Mouse (Mus musculus): ENCODE measurements around the gene Snrnp70. TPM values are rescaled to one million over a fixed set of nuclear protein-coding genes. Genes with fewer than 3 reads are reported as not detected.
"Not testable (repeated sequence)": the region's sequence is repeated elsewhere in the genome, so short reads cannot be mapped to it uniquely, and the experiment has no call there.

Gene Snrnp70
- total RNA-seq, 2 experiments from 2014 or later = 262 to 325 TPM

DNA sequence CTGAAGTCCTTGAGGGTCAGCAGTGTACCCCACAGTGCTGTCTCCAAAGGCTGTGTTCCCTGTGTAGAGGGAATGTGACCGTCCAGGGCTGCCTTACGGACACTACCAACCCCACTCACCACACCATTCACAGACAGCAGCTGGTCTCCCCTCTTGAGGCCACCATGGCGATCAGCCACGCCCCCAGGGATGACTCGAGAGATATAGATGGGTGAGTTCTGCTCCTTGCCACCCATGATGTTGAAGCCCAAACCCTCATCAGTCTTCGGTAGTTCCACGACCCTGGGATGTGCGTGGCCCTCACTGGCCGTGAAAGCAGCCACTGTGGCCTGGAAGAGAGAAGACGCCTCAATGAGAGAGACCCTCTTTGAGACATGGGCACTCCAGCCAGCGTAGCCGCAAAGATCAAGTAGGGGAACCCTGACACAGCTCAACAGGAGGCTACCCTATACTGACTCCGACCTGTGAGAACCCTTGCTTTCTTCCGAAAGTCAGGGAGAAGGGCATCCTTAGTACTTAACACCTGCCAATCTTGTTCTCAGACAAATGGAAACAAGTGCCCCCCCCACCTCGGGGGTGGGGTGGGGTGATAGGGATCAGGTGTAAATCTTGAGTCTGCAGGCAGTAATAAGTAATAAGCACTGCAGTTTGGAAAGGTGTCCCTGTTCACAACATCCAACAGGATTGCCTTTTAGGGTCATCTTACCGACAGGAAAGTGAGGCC lies 26.4 kb downstream of the Snrnp70 start:
- DNase-seq (ENCODE audit: low spot score in 2 of 2) = no peak

DNA sequence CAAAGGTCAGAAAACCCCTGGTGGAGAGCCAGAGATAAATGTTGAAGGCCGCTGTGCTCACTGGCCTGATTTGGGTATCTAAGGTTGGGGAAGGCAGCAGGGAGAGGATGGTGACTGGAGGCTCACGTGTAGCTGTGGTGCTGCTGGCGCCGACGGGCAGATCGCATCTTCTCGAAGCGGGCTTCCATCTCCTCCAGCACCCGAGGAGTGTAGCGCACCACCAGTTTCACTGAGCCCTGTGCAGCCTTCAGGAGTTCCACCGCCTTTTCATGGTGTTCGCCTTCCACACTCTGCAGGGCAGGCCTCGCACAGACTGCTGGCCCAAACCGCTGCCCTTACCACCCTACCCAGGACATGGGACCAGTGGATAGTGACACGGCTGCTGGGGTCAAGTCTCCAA lies 27.4 kb downstream of the Snrnp70 start:
- no peak for DNase-seq (ENCODE audit: low spot score in 2 of 2)

DNA sequence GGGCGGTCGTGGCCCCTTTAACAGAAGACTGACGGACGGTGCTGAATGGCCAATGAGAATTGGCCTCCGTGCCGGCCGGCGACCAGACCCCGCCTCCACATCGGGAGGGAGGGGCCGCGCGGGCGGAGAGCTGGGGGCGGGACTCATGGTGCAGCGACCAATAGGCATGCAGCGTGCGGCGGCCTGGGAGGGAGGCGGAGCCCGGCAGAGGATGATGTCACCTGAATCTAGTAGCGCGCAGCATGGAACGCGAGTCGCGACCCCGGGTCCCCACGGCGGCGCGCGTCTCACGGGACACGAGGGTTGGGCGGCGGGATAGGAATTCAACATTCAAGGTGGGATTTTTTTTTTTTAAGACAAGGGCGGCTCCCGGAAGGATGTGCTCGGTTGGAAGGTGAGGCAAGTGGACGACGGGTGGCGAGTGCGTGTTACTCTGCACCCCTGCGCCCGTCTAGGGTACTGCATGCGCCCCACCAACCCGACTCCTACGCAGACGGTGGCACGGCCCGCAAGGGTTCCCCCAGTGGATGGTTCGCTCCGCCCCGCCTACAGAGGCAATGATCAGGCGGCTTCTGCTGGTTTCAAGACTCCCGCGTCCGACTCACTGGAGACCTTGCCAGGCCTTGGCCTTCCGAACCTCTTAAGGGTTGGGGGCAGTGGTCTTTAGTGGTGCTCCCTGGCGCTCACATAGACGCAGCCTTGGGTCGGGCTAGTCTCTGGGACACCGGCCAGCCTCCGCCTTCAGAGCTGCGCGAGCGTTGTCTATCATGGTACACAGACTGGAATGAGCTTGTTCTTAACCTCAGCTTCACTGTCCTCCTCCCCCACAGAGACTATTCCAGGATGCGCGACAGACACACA lies 28.3 kb downstream of the Snrnp70 start:
- DNase-seq (ENCODE audit: low spot score in 2 of 2) = peak; percentile 97 to 98

DNA sequence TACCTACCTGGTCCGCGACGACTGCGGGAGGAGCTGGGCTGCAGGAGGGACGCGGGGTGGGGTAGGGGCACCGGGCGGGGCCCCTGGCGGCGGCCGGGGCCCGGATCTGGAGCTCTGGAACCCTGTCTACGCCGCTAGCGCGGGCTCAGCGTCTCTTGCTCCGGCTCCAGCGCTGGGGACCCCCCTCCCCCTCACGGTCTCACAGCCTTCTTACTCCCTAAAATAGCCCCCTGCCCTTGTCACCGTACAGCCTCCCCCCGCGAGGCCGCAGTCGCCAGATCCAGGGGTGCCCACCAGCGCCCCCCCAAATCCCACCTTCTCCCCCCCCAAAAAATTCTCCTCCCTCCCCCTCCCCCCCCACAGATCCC lies 28.9 kb downstream of the Snrnp70 start, which contains the start of gene Ppfia3:
Ppfia3 (minus strand) TSS at position 368 of the 368 bp plus-strand sequence.
- DNase-seq (ENCODE audit: low spot score in 2 of 2) = no peak

DNA sequence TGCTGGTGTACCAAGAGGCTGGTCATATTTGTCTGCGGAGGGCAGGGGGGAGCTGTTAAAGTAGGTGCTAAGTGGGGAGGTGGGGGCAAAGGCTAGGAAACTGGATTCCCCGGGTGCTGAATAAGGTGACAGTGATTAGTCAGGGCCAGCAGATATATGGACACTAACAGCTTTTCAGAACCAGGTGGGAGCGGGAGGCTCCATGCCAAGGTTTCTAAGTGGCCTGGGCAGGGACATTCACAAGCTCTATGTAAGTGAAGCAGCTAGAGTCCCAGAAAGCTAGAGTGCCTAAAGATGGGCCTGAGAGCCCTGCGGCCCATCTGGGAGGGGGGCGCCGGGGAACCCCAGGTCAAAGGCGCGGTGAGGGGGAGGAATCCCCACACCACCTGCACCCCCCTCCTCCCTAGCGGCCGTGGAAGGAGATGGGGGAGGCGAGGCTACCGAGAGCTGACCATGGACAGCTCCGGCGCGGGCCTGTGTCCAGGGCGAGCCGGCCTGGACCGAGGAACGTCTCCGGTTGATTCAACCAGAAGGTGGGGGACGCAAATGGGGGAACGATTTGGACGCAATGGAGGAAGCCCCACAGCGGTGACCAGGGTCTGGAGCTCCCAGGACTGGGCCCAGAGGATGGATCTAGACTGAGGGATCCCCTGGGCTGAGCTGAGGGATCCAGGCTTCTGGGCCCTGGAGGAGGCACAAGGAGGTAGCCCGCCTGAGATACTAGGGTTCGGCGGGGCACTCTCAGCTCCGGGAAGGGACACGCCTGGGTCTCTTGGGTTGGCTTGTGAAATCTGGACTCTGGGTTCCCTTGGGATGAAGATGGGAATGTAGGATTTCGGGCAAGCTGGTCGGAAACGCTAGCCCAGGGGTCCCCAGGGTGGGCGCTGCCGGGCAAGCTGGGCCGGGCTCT lies 29.5 kb downstream of the Snrnp70 start:
- DNase-seq (ENCODE audit: low spot score in 2 of 2) = peak; percentile 46 to 58

DNA sequence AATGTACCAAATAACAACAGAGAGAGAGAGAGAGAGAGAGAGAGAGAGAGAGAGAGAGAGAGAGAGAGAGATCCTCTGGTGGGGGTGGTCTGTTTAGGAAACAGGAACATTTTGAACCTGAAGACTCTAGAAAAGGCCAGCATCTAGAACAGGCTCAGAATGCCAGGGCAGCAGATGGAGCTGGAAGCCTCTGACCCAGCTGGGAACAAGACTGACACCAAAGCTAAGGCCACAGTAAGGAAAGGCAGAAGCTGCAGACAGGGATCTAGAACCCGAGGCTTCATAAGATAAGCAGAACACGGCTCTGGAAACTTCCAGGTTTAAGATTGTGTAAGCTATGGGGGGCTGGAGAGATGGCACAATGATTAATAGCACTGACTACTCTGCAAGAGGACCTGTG lies 31.6 kb downstream of the Snrnp70 start:
- DNase-seq (ENCODE audit: low spot score in 2 of 2) = no peak

DNA sequence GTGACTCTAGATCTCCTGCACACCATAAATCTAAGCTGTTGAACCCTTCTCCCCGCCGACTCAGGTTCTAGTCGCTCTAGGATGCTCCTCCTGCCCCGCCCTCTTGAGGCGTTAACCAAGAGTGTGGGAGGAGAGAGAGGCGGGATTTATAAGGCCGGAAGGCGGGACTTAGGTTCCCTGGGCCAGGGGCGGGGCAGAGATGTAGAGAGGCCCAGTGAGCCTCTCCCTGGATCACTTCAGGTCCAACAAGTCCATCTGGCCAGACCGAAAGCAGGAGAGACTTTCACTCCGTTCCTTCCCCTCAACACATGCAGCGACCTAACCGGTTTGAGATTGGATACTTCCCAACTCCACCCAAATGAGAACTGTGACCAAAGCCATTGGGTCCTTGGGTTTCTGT lies 32.7 kb downstream of the Snrnp70 start:
- no peak for DNase-seq (ENCODE audit: low spot score in 2 of 2)

DNA sequence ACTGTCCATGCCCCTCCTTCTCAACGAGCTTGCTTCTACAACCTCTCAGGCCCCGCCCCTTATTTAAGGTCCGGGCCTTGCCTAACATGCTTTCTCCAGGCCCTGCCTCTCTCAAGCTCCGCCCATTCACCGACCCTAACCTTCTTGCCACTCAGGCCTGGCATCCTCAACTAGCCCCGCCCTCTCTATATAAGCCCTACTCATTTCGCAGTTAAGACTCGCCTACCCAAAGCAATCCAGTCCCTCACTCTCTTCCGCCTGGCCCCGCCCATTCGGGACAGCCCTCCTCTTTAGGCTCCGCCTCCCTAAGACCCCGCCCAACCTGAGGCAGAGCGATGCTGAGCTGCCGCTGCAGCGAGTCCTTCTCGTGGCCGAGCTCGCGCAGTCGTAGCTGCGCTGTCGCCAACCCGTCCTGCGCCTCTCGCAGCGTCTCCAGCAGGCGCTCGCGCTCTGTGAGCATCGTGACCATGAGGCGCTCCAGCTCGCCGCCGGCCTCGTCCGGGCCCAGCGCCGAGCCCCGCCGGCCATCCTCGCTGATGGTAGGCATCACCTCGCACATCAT lies 34.2 kb downstream of the Snrnp70 start:
- peak; percentile 63 to 67 for DNase-seq (ENCODE audit: low spot score in 2 of 2)

DNA sequence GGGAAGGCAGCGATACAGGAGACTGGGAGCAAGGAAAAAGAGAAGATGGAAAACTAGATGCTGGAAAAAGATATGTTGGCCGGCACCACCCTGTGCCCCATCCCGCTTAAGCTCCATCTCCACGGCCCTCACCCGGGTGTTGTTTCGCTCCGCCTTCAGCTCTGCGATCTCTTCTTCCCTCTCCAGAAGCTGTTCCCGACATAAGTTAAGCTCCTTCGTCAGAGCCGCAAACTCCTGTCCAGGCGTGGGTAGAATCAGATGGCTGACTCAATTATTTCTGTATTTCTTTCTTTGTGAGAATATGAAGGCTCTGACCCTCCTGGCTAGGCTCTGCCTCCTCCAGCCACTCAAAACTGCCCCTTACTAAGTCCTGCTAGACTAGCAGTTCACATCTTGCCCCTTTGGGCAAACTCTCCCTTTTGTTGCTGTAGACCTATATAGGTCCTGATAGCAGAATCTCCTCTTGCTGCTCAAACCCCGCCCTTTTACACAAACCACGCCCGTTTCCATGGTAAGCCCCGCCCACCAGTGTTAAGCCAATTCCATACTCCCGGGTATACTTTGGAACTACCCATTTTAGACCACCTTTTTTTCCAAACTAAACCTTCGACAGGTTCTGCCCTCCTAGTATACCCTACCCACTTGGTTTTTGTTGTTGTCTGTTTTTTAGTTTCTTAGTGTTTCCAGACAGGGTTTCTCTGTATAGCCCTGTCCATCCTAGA lies 35.0 kb downstream of the Snrnp70 start:
- DNase-seq (ENCODE audit: low spot score in 2 of 2) = no peak

DNA sequence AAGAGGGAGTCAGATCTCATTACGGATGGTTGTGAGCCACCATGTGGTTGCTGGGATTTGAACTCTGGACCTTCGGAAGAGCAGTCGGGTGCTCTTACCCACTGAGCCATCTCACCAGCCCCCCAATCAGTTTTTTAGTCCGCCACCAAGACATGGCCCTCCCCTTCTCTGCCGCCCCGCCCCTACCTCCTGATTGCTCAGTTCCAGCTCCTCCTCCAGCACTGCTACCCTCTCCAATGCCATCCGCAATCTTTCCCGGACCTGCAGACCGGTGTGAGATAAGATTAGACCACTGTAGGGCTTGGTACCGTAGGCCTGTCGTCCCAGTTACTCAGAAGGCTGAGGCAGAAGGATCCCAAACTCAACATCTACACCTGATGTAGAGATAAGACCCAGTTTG lies 36.5 kb downstream of the Snrnp70 start:
- DNase-seq (ENCODE audit: low spot score in 2 of 2) = not testable (repeated sequence)

DNA sequence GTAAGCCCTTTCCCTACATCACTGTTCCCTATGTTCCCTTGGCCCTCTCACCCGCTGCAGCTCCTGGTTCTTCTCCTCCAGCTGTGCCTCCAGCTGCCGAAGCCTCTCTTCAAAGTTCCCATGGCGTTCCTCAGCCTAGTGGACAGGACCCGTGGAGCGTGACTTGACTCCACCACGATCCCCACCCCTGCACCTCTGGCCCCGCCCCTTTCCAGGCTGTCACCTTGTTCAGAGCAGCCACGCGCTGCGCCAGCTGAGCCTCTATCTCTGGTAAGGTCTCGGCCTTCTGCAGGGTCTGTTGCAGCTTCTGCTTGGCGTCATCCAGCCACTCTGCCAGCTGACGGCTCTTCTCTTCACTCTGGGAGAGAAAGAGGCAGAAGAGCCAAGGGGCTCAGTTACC lies 39.5 kb downstream of the Snrnp70 start:
- DNase-seq (ENCODE audit: low spot score in 2 of 2) = no peak

DNA sequence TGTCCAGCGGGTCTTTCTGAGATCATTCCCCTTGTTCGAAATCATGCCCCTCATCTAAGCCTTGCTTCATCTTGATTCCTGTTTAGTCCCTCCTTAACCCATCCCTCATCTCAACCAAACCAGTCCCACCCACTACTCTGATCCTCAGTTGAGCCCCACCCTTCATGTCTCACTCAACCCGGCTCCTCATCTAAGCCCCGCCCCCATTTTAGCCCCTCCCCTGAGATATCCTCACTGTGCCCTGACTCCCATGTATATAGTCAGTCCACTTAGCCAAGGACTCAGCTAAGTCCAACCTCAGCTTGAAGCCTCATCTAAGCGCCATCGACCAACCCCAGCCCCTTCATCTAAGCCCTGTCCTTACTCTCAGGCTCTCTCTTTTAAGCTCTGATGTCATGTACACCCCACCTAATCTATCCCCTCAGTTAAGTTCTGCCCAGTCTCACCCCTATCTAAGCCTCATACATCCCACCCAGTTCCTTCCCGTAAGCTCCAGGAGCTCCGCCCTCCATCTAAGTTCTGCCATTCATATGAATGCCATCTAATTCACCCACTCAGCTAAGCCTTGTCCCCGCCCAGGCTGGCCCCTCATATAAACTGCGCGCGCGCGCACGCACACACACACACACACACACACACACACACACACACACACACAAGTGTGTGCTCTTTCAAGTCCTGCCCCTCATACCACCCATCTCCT lies 40.1 kb downstream of the Snrnp70 start:
- DNase-seq (ENCODE audit: low spot score in 2 of 2) = no peak

DNA sequence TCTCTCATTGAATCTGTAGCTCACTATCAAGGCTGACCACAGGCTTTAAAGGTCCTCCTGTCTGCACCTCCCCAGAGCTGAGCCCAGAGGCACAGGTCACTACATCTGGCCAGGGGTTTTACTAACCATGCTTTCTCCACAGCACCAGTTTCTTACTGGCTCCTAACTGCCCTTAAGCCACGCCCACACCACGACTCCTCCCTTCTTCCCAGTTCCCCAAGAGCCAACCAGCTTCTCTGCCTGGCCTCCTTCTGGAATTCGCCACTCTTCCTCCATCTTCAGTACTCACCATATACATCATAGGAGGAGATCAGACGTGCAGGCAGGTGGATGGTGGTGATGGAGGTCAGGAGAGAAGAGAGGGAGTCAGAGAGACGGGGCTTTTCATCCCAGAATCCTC lies 42.5 kb downstream of the Snrnp70 start:
- DNase-seq (ENCODE audit: low spot score in 2 of 2) = no peak

DNA sequence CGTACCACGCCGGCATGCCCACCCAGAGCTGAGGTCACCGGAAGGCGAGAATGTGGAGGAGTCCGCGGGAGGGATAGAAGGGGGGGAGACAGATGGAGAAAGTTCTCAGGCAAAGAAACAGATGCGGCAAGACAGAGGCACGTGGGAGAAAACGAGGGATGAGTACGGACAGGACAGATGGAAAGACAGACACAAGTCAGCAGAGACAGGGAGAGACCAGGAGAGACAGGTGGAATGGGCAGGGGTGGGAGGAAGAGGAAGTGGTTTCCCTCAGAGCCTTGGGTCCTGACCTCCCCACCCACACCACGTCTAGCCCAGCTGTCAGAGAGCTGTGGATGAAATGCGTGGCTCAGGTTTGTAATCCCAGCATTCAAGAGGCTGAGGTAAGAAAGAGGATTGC lies 48.6 kb downstream of the Snrnp70 start:
- DNase-seq (ENCODE audit: low spot score in 2 of 2) = no peak

DNA sequence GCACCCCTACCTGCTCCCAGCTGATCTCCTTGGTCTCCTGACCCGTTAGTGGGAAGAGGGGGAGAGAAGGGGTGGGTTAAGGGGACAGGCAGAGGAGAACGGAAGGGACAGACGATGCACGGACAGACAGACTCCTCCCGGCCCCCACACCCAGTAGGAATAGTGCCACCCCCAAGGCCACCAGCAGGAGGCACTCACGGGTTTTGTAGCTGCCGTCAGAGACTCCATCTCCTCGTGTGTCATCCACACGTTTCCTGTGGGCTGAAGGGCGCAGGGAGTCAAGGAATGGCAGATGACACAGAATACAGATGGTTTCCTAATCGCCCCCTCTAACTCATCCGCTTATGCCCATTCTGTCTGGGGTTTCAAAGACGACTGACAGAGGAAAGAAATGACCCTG lies 52.0 kb downstream of the Snrnp70 start:
- no peak for DNase-seq (ENCODE audit: low spot score in 2 of 2)

DNA sequence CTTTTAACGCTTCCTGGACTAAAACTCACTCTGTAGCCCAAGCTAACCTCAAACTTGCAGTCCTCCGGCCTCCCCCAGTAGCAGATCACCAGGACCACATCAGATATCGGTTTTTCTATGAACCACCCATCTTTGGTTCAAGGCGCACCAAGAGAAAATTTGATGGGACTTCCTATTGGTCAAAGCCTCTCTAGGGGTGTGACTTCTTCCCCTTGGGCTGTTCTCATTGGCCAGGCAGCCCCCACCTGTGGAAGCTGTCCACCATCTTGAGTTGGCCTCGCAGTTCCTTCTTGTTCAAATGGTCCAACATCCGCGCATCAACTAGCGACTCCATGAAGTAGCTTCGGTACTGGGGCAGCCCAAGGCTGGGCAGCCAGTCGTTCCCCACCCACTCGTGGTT lies 53.5 kb downstream of the Snrnp70 start:
- no peak for DNase-seq (ENCODE audit: low spot score in 2 of 2)

DNA sequence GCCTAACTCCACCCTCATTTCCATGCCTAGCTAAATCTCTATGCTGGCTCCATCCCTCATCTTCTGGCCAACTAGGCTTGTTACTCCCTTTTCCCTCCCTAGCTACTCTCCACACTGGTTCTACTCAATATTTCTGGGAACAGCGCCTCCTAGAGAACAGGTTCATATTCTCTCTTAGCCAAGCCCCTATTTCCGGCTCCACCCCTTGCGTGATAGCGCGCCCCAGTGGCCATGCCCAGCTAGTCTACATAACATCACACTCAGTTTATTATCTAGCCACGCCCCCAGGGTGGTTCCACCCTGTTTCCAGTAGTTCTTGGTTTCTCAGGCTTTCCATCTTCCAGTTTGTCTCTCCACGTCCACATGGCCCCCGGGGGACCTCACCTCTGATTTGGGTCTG lies 54.2 kb downstream of the Snrnp70 start:
- DNase-seq (ENCODE audit: low spot score in 2 of 2) = peak; percentile 57 to 62

DNA sequence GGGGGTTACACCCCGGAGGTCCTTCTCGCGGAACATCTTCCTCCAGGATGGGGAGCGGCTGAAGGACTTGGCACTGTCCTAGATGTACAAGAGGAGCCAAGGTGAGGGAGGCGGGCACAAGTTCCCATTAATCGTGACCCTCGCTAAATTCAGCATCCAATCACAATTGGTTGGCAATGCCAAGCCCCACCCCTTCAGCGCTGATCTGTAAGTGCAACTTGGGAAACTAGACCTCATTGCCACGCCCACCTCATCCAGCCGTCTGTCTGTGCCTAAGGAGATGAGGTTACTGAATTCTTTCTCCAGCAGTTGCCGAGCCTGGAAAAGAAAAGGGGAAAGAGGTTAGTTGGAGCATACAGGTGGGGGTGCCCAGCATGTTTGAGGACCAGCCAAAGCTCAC lies 54.9 kb downstream of the Snrnp70 start:
- DNase-seq (ENCODE audit: low spot score in 2 of 2) = no peak

DNA sequence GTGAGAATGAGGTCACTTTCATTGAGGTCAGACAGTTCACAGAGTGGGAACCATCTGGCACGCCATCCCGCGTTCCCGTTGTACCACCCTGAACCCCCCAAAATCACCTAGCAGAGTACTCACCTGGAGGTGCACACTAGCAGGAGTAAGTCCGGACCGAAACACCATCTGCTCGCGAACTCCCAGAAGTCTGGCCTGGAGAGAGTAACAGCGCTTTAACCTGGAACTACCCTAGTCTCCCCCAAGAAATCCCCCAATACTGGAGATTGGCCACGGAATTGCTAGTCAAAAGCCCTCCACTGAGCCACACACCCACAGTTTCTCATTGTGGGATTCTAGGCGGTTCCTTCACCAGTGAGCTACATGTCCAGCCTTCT lies 55.5 kb downstream of the Snrnp70 start:
- no peak for DNase-seq (ENCODE audit: low spot score in 2 of 2)

Measured in adrenal gland, adult 18-20 months (tissue).